Mouse (Mus musculus) R1 (cell line): ENCODE results near the gene Atxn2.
"Not testable (repeated sequence)": the region's sequence is repeated elsewhere in the genome, so short reads cannot be mapped to it uniquely, and the experiment has no call there.

Source experiments
- DNase-seq: peaks from one replicate; pipeline ENCODE4 v3.0.0-alpha.2; 2018; ENCODE audit warnings: low read depth, low spot score

The Atxn2 gene

DNA sequence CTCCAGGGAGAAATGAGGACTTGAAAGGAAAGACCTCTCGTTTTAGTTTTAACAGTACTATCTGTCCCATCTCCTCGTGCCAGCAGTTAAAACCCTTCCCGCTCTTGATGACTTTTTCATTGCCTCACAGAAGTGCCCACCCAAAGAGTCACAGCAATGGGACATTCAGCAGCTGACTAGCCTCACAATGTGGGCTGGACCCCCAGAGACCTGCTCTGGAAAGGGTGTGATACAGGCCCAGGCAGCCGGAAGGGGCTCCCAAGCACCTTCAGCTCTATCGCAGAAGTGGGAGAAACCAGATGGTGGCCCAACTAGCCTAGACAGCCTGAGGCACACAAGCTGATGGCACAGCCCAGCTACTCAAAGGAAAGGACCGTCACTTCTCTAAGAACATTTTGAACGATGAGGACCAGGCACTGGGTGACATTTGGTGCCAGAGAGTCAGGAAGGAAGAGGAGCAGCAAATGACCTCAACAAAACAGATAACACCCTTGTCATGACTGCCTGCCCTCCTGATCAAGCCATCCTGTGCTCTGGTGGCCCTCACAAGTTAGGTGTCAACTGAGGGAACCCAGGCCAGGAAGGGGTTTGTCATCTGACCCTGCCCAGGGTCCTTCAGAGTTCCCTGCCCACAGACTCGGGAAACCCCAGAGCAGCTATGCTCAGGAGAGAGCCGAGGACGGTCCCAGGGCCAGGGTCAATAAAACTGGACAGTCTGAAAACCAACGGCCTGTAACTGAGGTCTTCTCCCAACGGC lies 124.0 kb downstream of the Atxn2 start:
- DNase-seq: no peak

GRCm38 (mm10) chr5:121835949-121836691 lies 125.0 kb downstream of the Atxn2 start:
- no peak for DNase-seq

DNA sequence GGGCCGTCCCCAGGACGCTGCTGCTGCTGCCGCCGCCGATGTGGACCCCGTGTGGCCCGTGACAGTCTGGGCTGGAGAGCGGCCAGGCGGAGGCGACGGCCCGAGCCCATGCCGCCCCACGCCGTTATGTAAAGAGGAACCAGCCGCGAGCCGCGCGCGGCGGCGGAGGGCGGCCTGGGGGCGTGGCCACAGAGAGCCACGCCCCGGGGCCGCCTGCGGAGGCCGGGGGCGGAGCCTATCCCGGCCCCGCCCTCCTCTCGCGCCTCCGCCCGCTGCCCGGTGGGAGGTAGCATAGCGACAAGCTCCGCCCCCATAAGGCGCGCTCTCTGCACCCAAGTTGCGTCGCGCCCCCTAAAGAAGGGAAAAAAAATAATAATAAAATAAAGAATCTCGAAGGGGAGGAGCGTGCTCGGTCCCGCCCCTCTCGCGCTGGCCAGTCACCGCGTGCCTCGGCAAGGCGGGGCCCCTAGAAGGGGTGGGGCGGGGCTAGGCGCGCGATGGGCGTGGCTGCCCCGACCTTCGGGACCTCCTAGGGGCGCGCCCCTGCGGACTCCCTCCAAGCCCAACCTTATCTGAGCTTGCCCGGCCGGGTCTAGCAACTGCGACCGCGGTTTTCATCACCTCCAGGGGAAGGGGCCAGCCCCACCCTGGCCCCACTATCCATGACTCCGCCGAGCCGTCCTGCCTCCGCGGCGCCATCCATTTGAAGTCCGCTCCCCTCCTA lies 125.7 kb downstream of the Atxn2 start:
- peak; percentile 95 for DNase-seq

DNA sequence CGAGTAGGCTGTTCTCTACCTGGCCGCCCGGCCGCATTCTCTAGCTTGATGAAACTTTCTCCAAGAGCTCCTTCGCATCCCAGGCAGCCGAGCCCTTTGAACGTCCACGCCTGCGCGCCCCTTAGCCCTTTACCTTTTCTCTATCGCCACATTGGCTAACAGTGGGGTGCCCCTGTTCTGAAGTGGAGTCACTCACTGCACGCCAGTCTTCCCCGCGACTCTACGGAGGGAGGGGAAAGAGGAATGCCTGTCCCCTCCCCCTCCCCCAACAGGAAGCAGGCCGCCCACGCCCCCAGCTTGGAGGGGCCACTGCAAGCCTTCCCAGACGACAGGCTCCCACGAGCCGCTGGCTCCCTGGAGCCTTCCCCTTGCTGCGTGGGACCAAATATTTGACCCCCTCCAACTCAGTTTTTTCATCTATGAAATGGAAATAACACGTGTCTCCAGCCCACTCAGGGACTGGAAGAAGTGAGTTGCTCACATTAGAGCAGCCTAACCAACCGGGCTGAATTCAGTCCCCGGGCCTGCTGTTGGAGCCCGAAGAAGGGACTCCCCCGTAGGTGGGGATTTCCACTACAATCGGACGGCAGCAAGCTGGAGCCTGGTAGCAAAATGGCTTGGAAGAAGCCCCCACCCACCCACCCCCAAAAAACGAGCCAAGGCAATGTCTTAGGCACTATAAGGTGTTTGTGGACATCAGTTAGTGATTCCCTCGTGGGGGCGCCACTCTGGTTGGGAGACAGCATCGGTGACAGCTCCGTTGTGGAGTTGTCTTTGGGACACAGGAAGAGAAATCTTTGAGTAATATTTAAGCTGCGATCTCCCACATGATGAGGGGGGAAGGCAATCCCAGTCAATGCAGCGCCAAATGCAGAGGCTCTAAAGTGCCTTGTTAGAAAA lies 126.6 kb downstream of the Atxn2 start, which contains the start of gene Sh2b3:
Gene Sh2b3, minus strand, starts transcription at position 206 of the 900 bp plus-strand sequence.
- peak; percentile 94 for DNase-seq

- DNase-seq: peak; percentile 83
Observed at GRCm38 (mm10) chr5:121838341-121839127, 127.4 kb downstream of the Atxn2 start.

- DNase-seq: no peak
Observed at GRCm38 (mm10) chr5:121839128-121839473, 128.0 kb downstream of the Atxn2 start.

DNA sequence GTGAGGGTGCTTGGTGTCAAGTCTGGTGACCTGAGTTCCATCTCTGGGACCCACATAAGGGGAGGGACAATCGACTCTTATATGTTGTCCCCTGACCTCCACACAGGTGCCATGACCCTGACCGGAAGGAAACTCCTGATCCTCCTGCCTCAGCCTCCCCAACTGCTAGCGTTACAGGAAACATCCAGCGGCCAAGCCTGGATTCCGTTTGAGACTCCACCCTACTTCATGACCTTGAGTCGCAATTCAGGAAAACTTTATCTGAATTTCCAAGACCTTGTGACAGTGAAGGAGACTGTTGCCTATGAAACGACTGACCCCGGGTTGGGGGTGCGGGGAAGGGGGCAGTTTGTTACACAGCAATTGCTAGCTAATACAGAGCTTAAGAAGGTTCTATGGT lies 130.4 kb downstream of the Atxn2 start:
- peak; percentile 75 for DNase-seq

DNA sequence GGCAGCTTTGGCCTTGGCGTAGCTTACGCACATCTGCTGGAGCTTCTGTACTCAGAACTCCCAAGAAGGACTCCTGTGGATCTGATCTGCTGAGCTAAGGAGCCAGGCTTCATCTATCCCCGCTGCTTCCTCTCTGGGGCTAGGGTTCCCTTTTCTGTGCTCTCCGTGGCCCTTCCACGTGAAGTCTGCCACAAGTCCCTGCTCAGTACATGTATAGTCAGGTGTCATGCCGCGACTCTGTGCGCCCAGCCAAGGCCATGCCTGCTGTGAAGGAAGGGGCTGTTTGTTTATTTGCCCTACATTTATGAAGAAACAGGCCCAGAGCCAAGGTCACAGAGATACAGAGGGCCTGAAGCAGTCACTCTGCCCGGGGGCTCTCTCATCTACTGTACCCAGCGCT lies 130.8 kb downstream of the Atxn2 start:
- peak; percentile 61 for DNase-seq

- DNase-seq: peak; percentile 67
Observed at GRCm38 (mm10) chr5:121842665-121843118, 131.6 kb downstream of the Atxn2 start.

DNA sequence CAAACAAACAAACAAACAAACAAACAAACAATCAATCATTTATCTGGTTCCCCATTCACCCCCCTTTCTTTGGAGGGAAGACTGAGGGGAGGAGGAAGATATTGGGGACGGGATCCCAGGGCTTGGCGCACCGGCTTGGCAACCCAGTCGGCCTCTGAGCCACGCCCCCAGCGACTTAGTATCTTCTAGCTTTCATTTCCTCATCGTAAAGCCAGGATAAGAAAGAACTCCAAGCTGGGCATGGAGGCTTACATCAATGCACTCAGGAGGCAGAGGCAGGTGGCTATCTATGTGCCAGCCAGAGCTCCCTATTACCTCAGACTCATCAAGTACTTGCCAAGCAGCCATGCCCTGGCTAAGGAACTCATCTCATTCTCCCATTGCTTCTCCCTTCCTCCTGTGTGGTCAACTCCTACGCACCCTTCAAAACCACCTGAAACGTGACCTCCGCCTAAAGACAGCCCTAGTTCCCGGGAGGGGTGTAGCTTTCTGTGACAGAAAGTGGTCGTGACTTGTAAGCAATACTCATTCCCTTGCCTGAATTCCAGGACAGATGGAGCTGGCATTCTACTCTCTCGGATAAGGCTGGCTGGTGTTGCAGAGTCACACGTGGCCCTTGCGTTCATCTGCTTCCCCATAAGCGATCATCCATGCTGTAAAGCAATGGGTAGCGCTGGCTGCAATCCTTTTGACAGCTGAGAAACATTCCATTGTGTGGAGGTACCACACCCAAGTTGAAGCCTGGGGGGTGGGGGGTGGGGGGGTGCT lies 132.2 kb downstream of the Atxn2 start:
- peak; percentile 79 for DNase-seq

GRCm38 (mm10) chr5:121845361-121845760 lies 134.2 kb downstream of the Atxn2 start:
- no peak for DNase-seq

- DNase-seq: peak; percentile 66
Observed at GRCm38 (mm10) chr5:121846322-121846721, 135.2 kb downstream of the Atxn2 start.

DNA sequence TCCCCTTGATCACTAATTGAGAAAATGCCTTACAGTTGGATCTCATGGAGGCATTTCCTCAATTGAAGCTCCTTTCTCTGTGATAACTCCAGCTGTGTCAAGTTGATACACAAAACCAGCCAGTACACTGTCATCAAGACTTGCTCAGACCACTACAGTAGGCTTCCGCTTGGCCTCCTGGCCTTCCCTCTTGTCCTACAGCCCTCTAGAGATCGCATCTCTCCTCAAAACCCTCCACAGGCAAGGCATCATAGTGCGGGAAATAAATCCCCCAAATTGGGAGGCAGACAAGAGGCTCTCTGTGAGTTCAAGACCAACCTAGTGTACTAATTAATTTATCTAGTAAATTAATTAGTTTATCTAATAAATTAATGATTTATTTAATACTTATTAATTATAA lies 136.1 kb downstream of the Atxn2 start:
- DNase-seq: not testable (repeated sequence)

DNA sequence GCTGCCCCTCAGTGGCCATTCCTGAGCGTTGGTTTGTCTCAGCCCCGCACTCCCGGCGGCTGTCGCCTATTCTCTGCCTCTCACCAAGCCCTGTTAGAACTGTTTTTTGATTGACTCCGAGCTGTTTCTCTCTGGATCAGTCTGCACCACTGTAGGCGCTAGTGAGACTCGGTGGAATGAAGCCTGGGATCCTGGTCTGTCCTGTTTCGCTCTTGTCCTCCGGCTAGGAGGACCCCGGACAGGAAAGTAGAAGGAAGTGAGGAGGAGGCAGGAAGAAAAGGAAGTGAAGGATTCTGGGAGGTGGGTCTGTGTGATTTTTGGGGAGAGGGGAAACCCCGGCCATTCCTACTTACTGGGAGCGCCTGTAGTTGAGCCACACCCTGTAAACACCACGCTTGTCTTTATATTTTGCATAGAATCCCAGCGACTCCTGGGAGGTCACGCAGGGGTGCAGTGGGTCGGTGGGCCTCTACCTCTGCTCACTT lies 136.9 kb downstream of the Atxn2 start:
- peak; percentile 90 for DNase-seq

DNA sequence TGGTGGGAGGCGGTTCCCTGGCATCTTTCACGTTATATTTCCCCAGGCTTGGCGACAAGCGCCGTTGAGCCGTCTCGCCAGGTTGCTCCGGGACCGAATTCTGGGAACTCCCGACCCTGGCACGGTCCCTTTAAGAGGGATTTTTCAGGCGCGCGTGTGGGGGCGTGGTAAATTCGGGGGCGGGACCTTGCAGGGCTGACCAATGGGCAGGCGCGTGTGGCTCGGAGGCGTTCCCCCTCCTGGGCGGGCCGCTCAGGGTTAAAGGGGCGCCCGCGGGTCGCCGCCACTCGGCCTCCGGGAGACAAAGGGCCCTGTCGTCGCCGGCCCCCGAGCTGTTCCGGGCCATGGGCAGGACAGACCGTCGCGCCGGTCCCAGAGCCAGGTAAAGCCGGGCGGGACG lies 137.6 kb downstream of the Atxn2 start, which contains the start of gene Pheta1:
Gene Pheta1, plus strand, starts transcription at position 242 of the 400 bp plus-strand sequence.
- peak; percentile 93 for DNase-seq

DNA sequence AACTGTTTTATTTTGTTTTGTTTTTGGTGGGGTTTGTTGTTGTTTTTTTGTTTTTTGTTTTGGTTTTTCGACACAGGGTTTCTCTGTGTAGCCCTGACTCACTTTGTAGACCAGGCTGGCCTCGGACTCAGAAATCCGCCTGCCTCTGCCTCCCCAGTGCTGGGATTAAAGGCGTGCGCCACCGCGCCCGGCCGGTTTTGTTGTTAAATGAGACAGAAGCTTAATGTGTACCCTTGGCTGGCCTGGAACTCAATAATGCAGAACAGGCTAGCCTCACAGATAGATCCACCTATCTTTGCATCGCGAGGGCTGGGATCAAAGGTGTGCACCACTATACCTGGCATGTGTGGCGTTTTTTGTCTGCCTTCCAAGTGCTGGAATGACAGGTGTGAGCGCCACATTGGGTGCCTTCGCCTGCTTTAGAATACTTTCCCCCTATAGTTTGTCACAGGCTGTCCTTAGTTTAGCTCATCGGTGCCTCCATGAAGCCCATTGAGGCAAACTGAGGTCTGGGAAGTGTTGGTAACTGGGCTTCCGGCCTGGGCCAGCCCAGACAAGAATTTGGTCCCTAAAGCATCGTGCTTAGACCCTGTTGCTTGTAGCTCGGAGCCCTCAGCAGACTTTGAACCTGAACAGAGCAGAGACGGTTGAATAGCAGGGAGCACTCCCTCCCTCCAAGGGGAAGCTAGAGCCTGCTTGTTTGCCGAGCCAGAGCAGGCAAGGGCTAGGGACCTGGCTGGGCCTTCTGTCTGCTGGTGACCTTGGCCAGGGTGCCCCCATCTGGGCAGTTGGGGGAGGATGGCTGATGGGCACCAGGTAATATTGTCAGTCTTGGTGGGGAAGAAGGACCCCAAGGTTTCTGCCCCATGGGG lies 138.6 kb downstream of the Atxn2 start:
- no peak for DNase-seq

DNA sequence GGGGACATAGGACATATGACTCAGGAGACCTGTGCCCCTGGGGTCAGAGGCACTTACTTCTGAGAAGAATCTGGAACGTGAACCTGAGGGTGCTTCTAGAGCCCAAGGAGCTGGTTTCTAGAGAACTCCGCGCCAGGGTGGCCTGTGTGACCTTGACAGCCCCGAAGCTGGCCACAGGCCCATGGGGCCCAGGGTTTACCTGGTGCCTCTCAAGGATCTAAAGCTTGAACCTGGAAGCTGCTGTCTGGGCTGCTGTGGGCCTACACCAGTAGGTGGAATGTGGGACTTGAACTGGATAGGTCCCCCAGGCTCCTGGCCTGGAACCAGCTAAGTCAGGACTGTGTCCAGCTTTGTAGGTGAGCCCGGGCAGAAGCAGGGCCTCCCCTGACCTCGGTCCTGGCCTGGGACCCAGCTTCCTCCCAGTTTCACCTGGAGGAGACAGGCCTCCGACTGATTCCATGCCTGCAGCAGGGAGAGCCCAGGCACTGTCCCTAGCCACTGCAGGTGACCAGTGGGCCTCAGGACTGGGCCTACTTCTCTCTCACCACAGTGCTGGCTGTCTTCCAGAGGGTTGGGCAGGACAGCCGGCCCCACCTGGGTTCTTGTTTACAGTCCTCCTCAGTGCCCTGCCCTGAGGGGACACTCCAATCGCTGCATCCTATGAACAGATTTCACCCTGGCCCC lies 142.4 kb downstream of the Atxn2 start:
- DNase-seq: no peak

GRCm38 (mm10) chr5:121854768-121855167 lies 143.6 kb downstream of the Atxn2 start:
- no peak for DNase-seq
